Comparison of ENCODE assay signal across 8 mouse cellular contexts in the genomic region with DNA sequence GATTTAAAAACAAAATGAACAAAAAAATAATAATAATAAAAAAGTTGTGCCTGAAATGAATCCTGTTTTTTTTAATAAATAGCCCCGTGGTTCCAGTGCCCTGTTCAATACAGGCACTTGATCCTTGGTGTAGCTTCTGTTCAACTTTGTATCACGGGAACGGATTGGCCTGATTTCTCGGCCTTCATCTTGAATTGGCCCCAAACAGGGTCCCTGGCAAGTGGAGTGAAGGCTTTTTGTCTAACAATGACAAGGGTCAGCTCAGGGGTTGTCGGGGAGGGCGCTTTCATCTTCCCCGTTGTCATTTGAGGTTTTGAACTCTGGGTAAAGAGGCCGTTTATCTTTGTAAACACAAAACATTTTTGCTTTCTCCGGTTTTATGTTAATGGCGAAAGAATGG. TPM values are rescaled to one million over a fixed set of nuclear protein-coding genes. Genes with fewer than 3 reads are reported as not detected.
DNase-seq lines count a peak whose midpoint lies in the region; ATAC-seq and TF ChIP-seq lines count a peak whose summit lies in the region.

No protein-coding gene starts in this region.

- H3K9ac ChIP-seq in hindbrain, embryonic 11.5 days (ENCODE audit: low read depth, low read length), result peak overlapping the region; percentile 45; the same call in 1 of the 2 replicates

- peak; percentile 82 for ATAC-seq in hindbrain, embryonic 11.5 days (ENCODE audit: low FRiP score)
- peak; percentile 10 for ATAC-seq in megakaryocyte progenitor cell, adult 5-6 weeks (replicated peaks; ENCODE audit: poor library complexity)

- no peak overlapping the region; the same call in 1 of the 2 replicates for H3K27ac ChIP-seq in left cerebral cortex, adult 2 months
- peak overlapping the region; percentile 96 for H3K27ac ChIP-seq in embryonic facial prominence, embryonic 10.5 days (replicated peaks)
- peak overlapping the region; percentile 70; the same call in 1 of the 2 replicates for H3K27ac ChIP-seq in hindbrain, embryonic 11.5 days (ENCODE audit: low read depth, low read length)

- TF ChIP-seq CTCF in left cerebral cortex, adult 2 months (IDR thresholded peaks at IDR 0.05), result no peak

- intact Hi-C loops in left cerebral cortex, adult 2 months (cut with DNase I), result loop anchor here (2.0 to 10.0 kb wide), 3 partner anchors 35 to 697 kb away; partner anchors contain the start of genes Bcas2 and Csde1
- intact Hi-C loops in left cerebral cortex, postnatal 4 days (cut with DNase I), result loop anchor here (5.0 to 10.0 kb wide), 2 partner anchors 115 to 277 kb away; partner anchors contain the start of gene Bcas2

- H3K9me3 ChIP-seq in embryonic facial prominence, embryonic 10.5 days, result no peaks in the 10 kb centered on the region
- H3K9me3 ChIP-seq in hindbrain, embryonic 11.5 days (ENCODE audit: control insufficient read depth, low read length), result no peaks in the 10 kb centered on the region

- WGBS in embryonic facial prominence, embryonic 10.5 days, result 5% methylated on average over 10 of the region's 10 CpGs
- WGBS in hindbrain, embryonic 11.5 days, result 2% methylated on average over 10 of the region's 10 CpGs

- peak overlapping the region; percentile 71 for H3K4me3 ChIP-seq in left cerebral cortex, adult 2 months
- H3K4me3 ChIP-seq in embryonic facial prominence, embryonic 10.5 days, result peak overlapping the region; percentile 90
- peak overlapping the region; percentile 71 for H3K4me3 ChIP-seq in hindbrain, embryonic 11.5 days (ENCODE audit: low read depth, low read length)

- peak in 1 of 2 experiments; percentile 17 for DNase-seq in left cerebral cortex, adult 2 months (ENCODE audit: extremely low spot score in 1 of 2, low spot score in 2 of 2)
- DNase-seq in left cerebral cortex, postnatal 4 days, result no peak
- no peak for DNase-seq in embryonic facial prominence, embryonic 10.5 days (ENCODE audit: low spot score)
- DNase-seq in hindbrain, embryonic 11.5 days (ENCODE audit: low spot score), result no peak
- DNase-seq in layer of hippocampus, adult 8-10 months (ENCODE audit: low spot score in 2 of 2), result no peak
- no peak for DNase-seq in right cerebral cortex, postnatal 25 days
- no peak for DNase-seq in gastrocnemius, adult 8-10 months (ENCODE audit: low spot score in 2 of 2)

- peaks cover 77% of the 10 kb centered on the region for H3K36me3 ChIP-seq in embryonic facial prominence, embryonic 10.5 days (replicated peaks)
- H3K36me3 ChIP-seq in hindbrain, embryonic 11.5 days (ENCODE audit: control insufficient read depth, insufficient read depth, low read length), result peaks cover 14% of the 10 kb centered on the region

- H3K4me1 ChIP-seq in embryonic facial prominence, embryonic 10.5 days, result peaks cover 7% of the 10 kb centered on the region
- no peaks in the 10 kb centered on the region for H3K4me1 ChIP-seq in hindbrain, embryonic 11.5 days (replicated peaks; ENCODE audit: control insufficient read depth, insufficient read depth, low read length)

- peak overlapping the region; percentile 40 for H3K4me2 ChIP-seq in hindbrain, embryonic 11.5 days (replicated peaks; ENCODE audit: low read depth, low read length)

- no peaks in the 10 kb centered on the region for H3K27me3 ChIP-seq in embryonic facial prominence, embryonic 10.5 days (replicated peaks; ENCODE audit: low read depth, poor library complexity, severe bottlenecking)
- no peaks in the 10 kb centered on the region for H3K27me3 ChIP-seq in hindbrain, embryonic 11.5 days (ENCODE audit: control insufficient read depth, insufficient read depth, low read length)

RNA-seq across cellular contexts. Expression of gene Nras, which starts 0.3 kb away (rescaled TPM):
- total RNA-seq in left cerebral cortex, adult 2 months (2021), result 10 to 100 TPM; 60.0 to 69.0 TPM
- total RNA-seq in left cerebral cortex, postnatal 4 days (2021), result 100 to 1,000 TPM; 191 to 214 TPM
- 139 and 144 TPM in 2 replicates for polyA plus RNA-seq in embryonic facial prominence, embryonic 10.5 days (2016; fragmentation: Nextera tagmentation; extraction: Ambion mirVana)
- 143 and 160 TPM in 2 replicates for polyA plus RNA-seq in hindbrain, embryonic 11.5 days (2014; fragmentation: Nextera tagmentation; extraction: Ambion mirVana)
- total RNA-seq in megakaryocyte progenitor cell, adult 5-6 weeks (2015), result 65.6 and 65.7 TPM in 2 replicates
- total RNA-seq in megakaryocyte progenitor cell, adult 5-6 weeks (2017), result 60.8 and 77.7 TPM in 2 replicates
- total RNA-seq in layer of hippocampus, adult 8-10 months (2022), result 10 to 100 TPM; 61.6 to 82.7 (median 65.9) TPM
- 10 to 100 TPM; 46.3 to 56.6 (median 51.7) TPM for total RNA-seq in gastrocnemius, adult 8-10 months (2022)

RNA-seq across cellular contexts. Expression of gene Ampd1, which starts 16.1 kb away (rescaled TPM):
- total RNA-seq in left cerebral cortex, adult 2 months (2021), result not detected
- total RNA-seq in left cerebral cortex, postnatal 4 days (2021), result not detected
- not detected in 2 replicates for polyA plus RNA-seq in embryonic facial prominence, embryonic 10.5 days (2016; fragmentation: Nextera tagmentation; extraction: Ambion mirVana)
- polyA plus RNA-seq in hindbrain, embryonic 11.5 days (2014; fragmentation: Nextera tagmentation; extraction: Ambion mirVana), result 0.08 and 0.31 TPM in 2 replicates
- not detected in 2 replicates for total RNA-seq in megakaryocyte progenitor cell, adult 5-6 weeks (2015)
- total RNA-seq in megakaryocyte progenitor cell, adult 5-6 weeks (2017), result not detected in 2 replicates
- not detected for total RNA-seq in layer of hippocampus, adult 8-10 months (2022)
- 1,000 to 10,000 TPM; 1,212 to 1,718 (median 1,419) TPM for total RNA-seq in gastrocnemius, adult 8-10 months (2022)

RNA-seq across cellular contexts. Expression of gene Csde1, which starts 37.5 kb away (rescaled TPM):
- 100 to 1,000 TPM; 216 to 245 TPM for total RNA-seq in left cerebral cortex, adult 2 months (2021)
- total RNA-seq in left cerebral cortex, postnatal 4 days (2021), result 100 to 1,000 TPM; 324 to 349 TPM
- 469 and 474 TPM in 2 replicates for polyA plus RNA-seq in embryonic facial prominence, embryonic 10.5 days (2016; fragmentation: Nextera tagmentation; extraction: Ambion mirVana)
- 561 and 569 TPM in 2 replicates for polyA plus RNA-seq in hindbrain, embryonic 11.5 days (2014; fragmentation: Nextera tagmentation; extraction: Ambion mirVana)
- 283 and 297 TPM in 2 replicates for total RNA-seq in megakaryocyte progenitor cell, adult 5-6 weeks (2015)
- 545 and 751 TPM in 2 replicates for total RNA-seq in megakaryocyte progenitor cell, adult 5-6 weeks (2017)
- 100 to 1,000 TPM; 239 to 259 (median 251) TPM for total RNA-seq in layer of hippocampus, adult 8-10 months (2022)
- 1,000 to 10,000 TPM; 1,070 to 1,406 (median 1,168) TPM for total RNA-seq in gastrocnemius, adult 8-10 months (2022)

RNA-seq across cellular contexts. Expression of gene Dennd2c, which starts 44.7 kb away (rescaled TPM):
- under 1 TPM; 0.40 to 0.41 TPM for total RNA-seq in left cerebral cortex, adult 2 months (2021)
- 1 to 10 TPM; 1.1 to 1.4 TPM for total RNA-seq in left cerebral cortex, postnatal 4 days (2021)
- 2.1 and 3.4 TPM in 2 replicates for polyA plus RNA-seq in embryonic facial prominence, embryonic 10.5 days (2016; fragmentation: Nextera tagmentation; extraction: Ambion mirVana)
- polyA plus RNA-seq in hindbrain, embryonic 11.5 days (2014; fragmentation: Nextera tagmentation; extraction: Ambion mirVana), result 2.5 and 2.9 TPM in 2 replicates
- 1.1 and 1.4 TPM in 2 replicates for total RNA-seq in megakaryocyte progenitor cell, adult 5-6 weeks (2015)
- 0.54 and 1.1 TPM in 2 replicates for total RNA-seq in megakaryocyte progenitor cell, adult 5-6 weeks (2017)
- 1 to 10 TPM in 2 of 4 experiments, under 1 TPM in 2; 0.39 to 1.1 (median 0.75) TPM for total RNA-seq in layer of hippocampus, adult 8-10 months (2022)
- total RNA-seq in gastrocnemius, adult 8-10 months (2022), result 1 to 10 TPM; 2.1 to 4.1 (median 3.0) TPM

Comparison
In these comparisons a context has a peak if more than half of its experiments do, and no peak if none do; other contexts are left out.
1. RNA of gene Ampd1, which starts 16.1 kb away (total RNA-seq): 1,212 to 1,718 TPM in gastrocnemius, adult 8-10 months; not detected in left cerebral cortex, adult 2 months, not detected in left cerebral cortex, postnatal 4 days, not detected in megakaryocyte progenitor cell, adult 5-6 weeks and not detected in layer of hippocampus, adult 8-10 months; every median in the first group is over 1,000 times any median in the second.
2. Peak in every context shown above with its lines, with median percentiles within 50 percentile points of each other: H3K4me3 ChIP-seq.